Mouse (Mus musculus): ENCODE measurements around the gene Traf3.

DNA sequence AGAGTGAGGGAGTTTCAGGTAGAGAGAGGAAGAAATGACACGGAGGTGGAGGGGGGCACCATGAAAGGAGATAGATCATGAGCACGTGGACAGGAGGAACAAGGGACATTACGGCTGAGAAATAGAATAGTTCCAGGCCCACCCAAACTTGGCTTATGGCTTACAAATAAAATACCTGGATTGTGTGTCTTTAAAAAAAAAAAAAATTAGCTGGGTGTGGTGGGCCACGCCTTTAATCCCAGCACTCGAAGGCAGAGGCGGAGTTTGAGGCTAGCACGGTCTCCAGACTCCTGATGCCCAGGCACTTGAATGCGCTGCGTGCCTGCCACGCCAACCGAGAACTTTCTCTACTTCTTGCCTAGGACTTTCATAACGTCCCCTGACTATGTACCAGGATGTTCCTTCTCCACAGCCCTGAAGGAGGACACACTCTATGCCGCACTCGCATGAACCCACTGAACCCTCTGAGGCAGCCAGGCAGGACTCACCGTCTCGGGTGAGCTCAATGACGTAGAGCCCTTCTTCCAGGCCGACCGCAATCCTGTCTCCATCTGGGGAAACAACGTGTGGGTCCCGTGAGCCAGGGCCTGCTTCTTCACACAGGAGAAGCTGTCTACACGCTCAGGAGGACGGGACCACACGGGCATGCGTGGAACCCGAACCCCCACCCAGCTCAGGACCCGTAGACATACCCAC is 135.3 kb downstream of the Traf3 start:
- TF ChIP-seq MAFK (IDR thresholded peaks at IDR 0.05; ENCODE audit: insufficient read depth, low read depth, low read length) (no peak), ZNF384 (IDR thresholded peaks at IDR 0.05; ENCODE audit: low read depth, low read length) (peak; percentile 78), ZC3H11A (IDR thresholded peaks at IDR 0.05; ENCODE audit: borderline replicate concordance, low read depth, low read length) (no peak), HCFC1 (IDR thresholded peaks at IDR 0.05; ENCODE audit: borderline replicate concordance, insufficient read depth, low read length) (no peak), CHD2 (IDR thresholded peaks at IDR 0.05; ENCODE audit: low read depth, low read length) (no peak)

Measured in ES-E14 (cell line).